Mouse (Mus musculus) lung, embryonic 16.5 days (tissue): ENCODE measurements around the gene Zfp52. TPM values are rescaled to one million over a fixed set of nuclear protein-coding genes. Genes with fewer than 3 reads are reported as not detected.
A peak's percentile ranks its signal among the peaks of the same experiment; 100 is the strongest.

Experiments used
- ATAC-seq: fragments of 200-750 bp; cut with Nextera tagmentation; 2 replicates; pipeline ENCODE4 v1.8.0; 2017; ENCODE audit warnings: low read depth, mild to moderate bottlenecking, moderate library complexity
- H3K27ac ChIP-seq: fragments of 300-500 bp; sonication (generic); 2 replicates; pipeline ENCODE4 v1.5.1; 2014; ENCODE audit warnings: mild to moderate bottlenecking, control low read depth, low read length
- H3K27me3 ChIP-seq: fragments of 300-500 bp; sonication (generic); 2 replicates; pipeline ENCODE4 v1.6.1; 2014; ENCODE audit warnings: low read depth, low read length, mixed read lengths; ENCODE audit not compliant: control insufficient read depth, insufficient read depth
- H3K36me3 ChIP-seq: fragments of 300-500 bp; sonication (generic); 2 replicates; pipeline ENCODE4 v1.6.1; 2014; ENCODE audit warnings: low read length; ENCODE audit not compliant: control insufficient read depth, insufficient read depth
- H3K4me1 ChIP-seq: fragments of 300-500 bp; sonication (generic); replicated peaks from 2 replicates; pipeline ENCODE4 v1.6.1; 2014; ENCODE audit warnings: low read length, mixed read lengths; ENCODE audit not compliant: control insufficient read depth, insufficient read depth
- H3K4me2 ChIP-seq: fragments of 300-500 bp; sonication (generic); 2 replicates; pipeline ENCODE4 v1.6.1; 2014; ENCODE audit warnings: low read depth, low read length, control low read depth
- H3K4me3 ChIP-seq: fragments of 300-500 bp; sonication (generic); 2 replicates; pipeline ENCODE4 v1.5.1; 2014; ENCODE audit warnings: mild to moderate bottlenecking, low read length, control low read depth
- H3K9ac ChIP-seq: fragments of 300-500 bp; sonication (generic); 2 replicates; pipeline ENCODE4 v1.6.1; 2014; ENCODE audit warnings: low read length, control low read depth
- H3K9me3 ChIP-seq: fragments of 300-500 bp; sonication (generic); 2 replicates; pipeline ENCODE4 v1.6.1; 2016; ENCODE audit warnings: low read length; ENCODE audit not compliant: control insufficient read depth
- WGBS: fragments of 180-500 bp; shearing (Covaris S2); extraction: QIAGEN DNeasy Blood & Tissue Kit; methylation state at CpG from one replicate; pipeline ENCODE4 v1.1.7; 2014; 5-methylcytosine and 5-hydroxymethylcytosine counted together
- polyA plus RNA-seq: library from polyadenylated mRNA; unstranded; fragments of >200 nt; fragmentation: Nextera tagmentation; extraction: Ambion mirVana; gene quantifications from 2 replicates; pipeline ENCODE4 v1.2.1, GENCODE M21; 2015

Gene Zfp52
- polyA plus RNA-seq, 1 experiment from 2014 or later: 5.5 TPM

GRCm38 (mm10) chr17:21536096-21536495, 757 bp downstream of the Zfp52 start:
- WGBS: 26% methylated on average over 7 of the region's 7 CpGs
- Histone ChIP-seq H3K4me1 (peaks cover 8% of the 10 kb centered on the region), H3K4me3 (peak overlapping the region; percentile 64), H3K27me3 (no peaks in the 10 kb centered on the region), H3K9me3 (no peaks in the 10 kb centered on the region), H3K9ac (peak overlapping the region; percentile 67), H3K4me2 (peak overlapping the region; percentile 89), H3K27ac (no peak overlapping the region), H3K36me3 (no peaks in the 10 kb centered on the region)
- ATAC-seq: no peak

- Histone ChIP-seq H3K4me2 (no peak overlapping the region), H3K9ac (no peak overlapping the region), H3K27me3 (no peaks in the 10 kb centered on the region), H3K4me1 (peaks cover 8% of the 10 kb centered on the region), H3K4me3 (no peak overlapping the region), H3K27ac (no peak overlapping the region), H3K9me3 (no peaks in the 10 kb centered on the region), H3K36me3 (no peaks in the 10 kb centered on the region)
- ATAC-seq: no peak
- 52% methylated on average over 2 of the region's 2 CpGs for WGBS
Observed at GRCm38 (mm10) chr17:21536676-21537075, 1.3 kb downstream of the Zfp52 start.

- H3K9ac ChIP-seq: no peak overlapping the region
- no peak overlapping the region for H3K4me2 ChIP-seq
- no peak overlapping the region for H3K27ac ChIP-seq
- H3K4me3 ChIP-seq: no peak overlapping the region
- H3K27me3 ChIP-seq: no peaks in the 10 kb centered on the region
- 77% methylated on average over 2 of the region's 2 CpGs for WGBS
- peaks cover 7% of the 10 kb centered on the region for H3K36me3 ChIP-seq
- no peaks in the 10 kb centered on the region for H3K9me3 ChIP-seq
- no peaks in the 10 kb centered on the region for H3K4me1 ChIP-seq
- no peak for ATAC-seq
Observed at GRCm38 (mm10) chr17:21557831-21558230, 22.5 kb downstream of the Zfp52 start.

GRCm38 (mm10) chr17:21566220-21566619, 30.9 kb downstream of the Zfp52 start:
- Histone ChIP-seq H3K9me3 (no peaks in the 10 kb centered on the region), H3K27ac (peak overlapping the region; percentile 95), H3K27me3 (no peaks in the 10 kb centered on the region), H3K9ac (peak overlapping the region; percentile 85), H3K4me3 (peak overlapping the region; percentile 85), H3K4me1 (peaks cover 6% of the 10 kb centered on the region), H3K4me2 (peak overlapping the region; percentile 76), H3K36me3 (no peaks in the 10 kb centered on the region; the same call in 1 of the 2 replicates)
- ATAC-seq: peak; percentile 74
- WGBS: 1% methylated on average over 5 of the region's 5 CpGs

- Histone ChIP-seq H3K4me3 (peak within 1 kb of the TSS; percentile 85), H3K9ac (peak within 1 kb of the TSS; percentile 85), H3K27ac (peak within 1 kb of the TSS; percentile 95), H3K36me3 (no peaks in the 10 kb centered on the region; the same call in 1 of the 2 replicates), H3K9me3 (no peaks in the 10 kb centered on the region), H3K4me1 (peaks cover 6% of the 10 kb centered on the region), H3K27me3 (no peaks in the 10 kb centered on the region), H3K4me2 (peak within 1 kb of the TSS; percentile 76)
- ATAC-seq: peak; percentile 98
- under 1% methylated on average over 29 of the region's 29 CpGs for WGBS
Observed at GRCm38 (mm10) chr17:21566728-21567349, 31.5 kb downstream of the Zfp52 start, which contains the start of gene Zfp948. Gene Zfp948, plus strand, starts transcription at chr17:21567008.

GRCm38 (mm10) chr17:21567696-21568095, 32.4 kb downstream of the Zfp52 start:
- WGBS: 21% methylated on average over 1 of the region's 1 CpGs

GRCm38 (mm10) chr17:21579080-21579479, 43.7 kb downstream of the Zfp52 start:
- Histone ChIP-seq H3K27ac (no peak overlapping the region), H3K9ac (no peak overlapping the region), H3K4me2 (no peak overlapping the region), H3K36me3 (peaks cover 20% of the 10 kb centered on the region), H3K4me3 (no peak overlapping the region), H3K9me3 (no peaks in the 10 kb centered on the region), H3K4me1 (no peaks in the 10 kb centered on the region), H3K27me3 (no peaks in the 10 kb centered on the region)
- no peak for ATAC-seq
- 70% methylated on average over 1 of the region's 1 CpGs for WGBS

More at GRCm38 (mm10) chr17:21567696-21568095, 32.4 kb downstream of the Zfp52 start:
- Histone ChIP-seq H3K4me2 (peak overlapping the region; percentile 76), H3K36me3 (peaks cover 3% of the 10 kb centered on the region; the same call in 1 of the 2 replicates), H3K9me3 (no peaks in the 10 kb centered on the region), H3K4me3 (peak overlapping the region; percentile 47), H3K27me3 (no peaks in the 10 kb centered on the region), H3K9ac (peak overlapping the region; percentile 43; the same call in 1 of the 2 replicates), H3K27ac (no peak overlapping the region), H3K4me1 (peaks cover 6% of the 10 kb centered on the region)
- ATAC-seq: peak; percentile 41

GRCm38 (mm10) chr17:21579493-21580175, 44.3 kb downstream of the Zfp52 start:
- H3K4me1 ChIP-seq: no peaks in the 10 kb centered on the region
- no peaks in the 10 kb centered on the region for H3K9me3 ChIP-seq
- H3K36me3 ChIP-seq: peaks cover 19% of the 10 kb centered on the region
- 21% methylated on average over 5 of the region's 5 CpGs for WGBS
- no peak overlapping the region for H3K27ac ChIP-seq
- no peak overlapping the region for H3K4me2 ChIP-seq
- ATAC-seq: peak; percentile 77
- H3K27me3 ChIP-seq: no peaks in the 10 kb centered on the region
- no peak overlapping the region for H3K9ac ChIP-seq
- H3K4me3 ChIP-seq: no peak overlapping the region

GRCm38 (mm10) chr17:21585521-21585920, 50.2 kb downstream of the Zfp52 start:
- 96% methylated on average over 2 of the region's 2 CpGs for WGBS
- no peak for ATAC-seq
- Histone ChIP-seq H3K27me3 (no peaks in the 10 kb centered on the region), H3K27ac (no peak overlapping the region), H3K36me3 (peaks cover 47% of the 10 kb centered on the region), H3K9ac (no peak overlapping the region), H3K4me1 (no peaks in the 10 kb centered on the region), H3K9me3 (no peaks in the 10 kb centered on the region; the same call in 1 of the 2 replicates), H3K4me2 (no peak overlapping the region), H3K4me3 (no peak overlapping the region)
